In genomic region chr16:30787351-30787750, GRCm38 (mm10) we compare ENCODE assay signal across 19 mouse cellular contexts.
DNase-seq lines count a peak whose midpoint lies in the region; ATAC-seq lines count a peak whose summit lies in the region.
"Had no signal": no experiment of that assay in that cellular context is flagged by ENCODE, and none has a peak within 500 bp of the region (broad histone marks: within the 10 kb centered on the region; RNA-seq: fewer than 3 reads in every experiment).

No protein-coding gene starts in this region.

- no peak overlapping the region for H3K9ac ChIP-seq in heart, embryonic 12.5 days
- no peak overlapping the region for H3K9ac ChIP-seq in liver, embryonic 11.5 days (ENCODE audit: low read depth, low read length)
- no peak overlapping the region for H3K9ac ChIP-seq in liver, embryonic 15.5 days
- H3K9ac ChIP-seq: embryonic facial prominence, embryonic 12.5 days; hindbrain, embryonic 14.5 days; intestine, embryonic 15.5 days; lung, embryonic 15.5 days; stomach, embryonic 15.5 days had no signal

- no peaks in the 10 kb centered on the region for H3K9me3 ChIP-seq in heart, embryonic 12.5 days (replicated peaks)
- no peaks in the 10 kb centered on the region for H3K9me3 ChIP-seq in liver, embryonic 11.5 days (ENCODE audit: control insufficient read depth, low read length)
- H3K9me3 ChIP-seq in liver, embryonic 15.5 days (replicated peaks) = no peaks in the 10 kb centered on the region
- H3K9me3 ChIP-seq: embryonic facial prominence, embryonic 12.5 days; intestine, embryonic 15.5 days; lung, embryonic 15.5 days; stomach, embryonic 15.5 days had no signal

- ATAC-seq in heart, embryonic 12.5 days (ENCODE audit: insufficient number of reproducible peaks, low FRiP score) = no peak
- no peak for ATAC-seq in liver, embryonic 11.5 days (replicated peaks; ENCODE audit: low FRiP score)
- ATAC-seq in liver, embryonic 15.5 days (ENCODE audit: insufficient read depth) = no peak
- ATAC-seq in megakaryocyte-erythroid progenitor cell, adult 5-6 weeks (replicated peaks; ENCODE audit: low FRiP score, low TSS enrichment, poor library complexity, severe bottlenecking) = no peak
- ATAC-seq in megakaryocyte progenitor cell, adult 5-6 weeks (replicated peaks; ENCODE audit: poor library complexity) = no peak
- ATAC-seq: forebrain, embryonic 14.5 days; intestine, embryonic 15.5 days; midbrain, embryonic 16.5 days had no signal

- H3K4me2 ChIP-seq in heart, embryonic 12.5 days = no peak overlapping the region
- no peak overlapping the region for H3K4me2 ChIP-seq in liver, embryonic 11.5 days
- H3K4me2 ChIP-seq in liver, embryonic 15.5 days = no peak overlapping the region
- H3K4me2 ChIP-seq: embryonic facial prominence, embryonic 12.5 days; hindbrain, embryonic 14.5 days; intestine, embryonic 15.5 days; lung, embryonic 15.5 days; stomach, embryonic 15.5 days had no signal

- H3K4me3 ChIP-seq in heart, embryonic 12.5 days = no peak overlapping the region
- no peak overlapping the region for H3K4me3 ChIP-seq in liver, embryonic 11.5 days (ENCODE audit: low read depth, low read length)
- no peak overlapping the region for H3K4me3 ChIP-seq in brown adipose tissue, adult 24 weeks (ENCODE audit: insufficient read depth, low read depth, low read length)
- no peak overlapping the region for H3K4me3 ChIP-seq in liver, embryonic 15.5 days (replicated peaks)
- H3K4me3 ChIP-seq: embryonic facial prominence, embryonic 12.5 days; erythroblast, embryonic 14.5 days; intestine, embryonic 15.5 days; lung, embryonic 15.5 days; stomach, embryonic 15.5 days had no signal

- H3K27me3 ChIP-seq in heart, embryonic 12.5 days (replicated peaks) = no peaks in the 10 kb centered on the region
- no peaks in the 10 kb centered on the region for H3K27me3 ChIP-seq in liver, embryonic 11.5 days (replicated peaks; ENCODE audit: control insufficient read depth, insufficient read depth, low read length)
- no peaks in the 10 kb centered on the region for H3K27me3 ChIP-seq in liver, embryonic 15.5 days
- H3K27me3 ChIP-seq: embryonic facial prominence, embryonic 12.5 days; intestine, embryonic 15.5 days; lung, embryonic 15.5 days; stomach, embryonic 15.5 days had no signal

- H3K27ac ChIP-seq in heart, embryonic 12.5 days (ENCODE audit: poor library complexity, severe bottlenecking) = no peak overlapping the region
- H3K27ac ChIP-seq in liver, embryonic 11.5 days (ENCODE audit: low read depth, low read length) = no peak overlapping the region
- H3K27ac ChIP-seq in brown adipose tissue, adult 24 weeks (replicated peaks; ENCODE audit: low read depth, low read length) = peak overlapping the region; percentile 74
- 0 out of 2 replicates have a peak overlapping the region, but pooled peaks have one; percentile 15 for H3K27ac ChIP-seq in liver, embryonic 15.5 days (replicated peaks)
- H3K27ac ChIP-seq: embryonic facial prominence, embryonic 12.5 days; hindbrain, embryonic 14.5 days; intestine, embryonic 15.5 days; stomach, embryonic 15.5 days had no signal

- peak; percentile 42 to 44 for DNase-seq in heart, adult 9 months (ENCODE audit: low spot score in 2 of 2)
- peak; percentile 31 for DNase-seq in liver, embryonic 11.5 days (ENCODE audit: low spot score)
- no peak for DNase-seq in liver
- DNase-seq: cerebellum, adult 9-11 months; right cerebral cortex, postnatal 14 days; spleen, adult 18-20 months had no signal

- no peaks in the 10 kb centered on the region for H3K36me3 ChIP-seq in heart, embryonic 12.5 days
- no peaks in the 10 kb centered on the region for H3K36me3 ChIP-seq in liver, embryonic 11.5 days (ENCODE audit: control insufficient read depth, insufficient read depth, low read length)
- H3K36me3 ChIP-seq in liver, embryonic 15.5 days (replicated peaks) = no peaks in the 10 kb centered on the region
- H3K36me3 ChIP-seq: embryonic facial prominence, embryonic 12.5 days; intestine, embryonic 15.5 days; lung, embryonic 15.5 days; stomach, embryonic 15.5 days had no signal

- WGBS in heart, embryonic 12.5 days = 81% methylated on average over 1 of the region's 1 CpGs
- WGBS in liver, embryonic 11.5 days = 68% methylated on average over 1 of the region's 1 CpGs
- WGBS in liver, embryonic 15.5 days (ENCODE audit: insufficient replicate concordance) = 57% methylated on average over 1 of the region's 1 CpGs

- H3K4me1 ChIP-seq in heart, embryonic 12.5 days (replicated peaks) = peaks cover 55% of the 10 kb centered on the region
- H3K4me1 ChIP-seq in liver, embryonic 11.5 days (replicated peaks; ENCODE audit: control insufficient read depth, insufficient read depth, low read length) = peaks cover 37% of the 10 kb centered on the region
- H3K4me1 ChIP-seq in brown adipose tissue, adult 24 weeks (ENCODE audit: control insufficient read depth, insufficient read depth, insufficient read length, low read length) = peaks cover 41% of the 10 kb centered on the region
- peaks cover 58% of the 10 kb centered on the region for H3K4me1 ChIP-seq in liver, embryonic 15.5 days (replicated peaks)

Comparison
In these comparisons a context has a peak if more than half of its experiments do, and no peak if none do; other contexts are left out.
1. H3K27ac ChIP-seq: peak in brown adipose tissue, adult 24 weeks (single experiment) and liver, embryonic 15.5 days (single experiment); none in heart, embryonic 12.5 days (single experiment) and liver, embryonic 11.5 days (single experiment).